Mouse (Mus musculus): Measurements from ENCODE around the gene Bcl7c. TPM values are rescaled to one million over a fixed set of nuclear protein-coding genes. Genes with fewer than 3 reads are reported as not detected.
"Not testable (repeated sequence)": the region's sequence is repeated elsewhere in the genome, so short reads cannot be mapped to it uniquely, and the experiment has no call there.

Gene Bcl7c
- polyA plus RNA-seq, 1 experiment from 2014 or later: 41.1 TPM

DNA sequence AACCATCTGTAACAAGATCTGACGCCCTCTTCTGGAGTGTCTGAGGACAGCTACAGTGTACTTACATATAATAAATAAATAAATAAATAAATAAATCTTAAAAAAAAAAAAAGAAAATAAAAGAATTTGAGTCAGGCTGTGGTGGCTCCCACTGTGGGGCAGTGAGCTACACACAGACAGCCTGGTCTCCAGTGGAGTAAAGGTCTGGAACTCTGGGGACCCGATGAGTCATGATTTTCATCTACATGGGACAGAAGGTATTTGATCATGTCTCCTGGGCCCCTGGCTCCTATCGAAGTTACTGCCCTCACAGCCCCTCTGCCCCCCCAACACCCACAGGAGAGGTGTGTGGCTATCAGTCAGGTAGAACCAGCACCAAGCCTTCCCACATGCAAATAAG, 57.1 kb downstream of the Bcl7c start:
- no peaks in the 10 kb centered on the region for H3K36me3 ChIP-seq (ENCODE audit: control insufficient read depth, insufficient read depth, low read length)
- H3K4me3 ChIP-seq (ENCODE audit: control insufficient read depth in 1 of 2, insufficient read depth in 1 of 2, low read depth in 1 of 2, low read length in 2 of 2): peak overlapping the region in 1 of 2 experiments; percentile 15; a peak in 2 of 4 replicates
- H3K27me3 ChIP-seq (ENCODE audit: control insufficient read depth, insufficient read depth, low read length): no peaks in the 10 kb centered on the region
- peak overlapping the region; percentile 65 for H3K4me2 ChIP-seq (ENCODE audit: low read length)
- no peak overlapping the region for H3K27ac ChIP-seq (replicated peaks in 1 of 2; ENCODE audit: control insufficient read depth in 1 of 2, insufficient read depth in 1 of 2, low read depth in 2 of 2, low read length in 2 of 2)
- no peaks in the 10 kb centered on the region for H3K9me3 ChIP-seq (ENCODE audit: control insufficient read depth, low read length)
- H3K9ac ChIP-seq (ENCODE audit: low read length): peak overlapping the region; percentile 51; the same call in 1 of the 2 replicates
- no peaks in the 10 kb centered on the region; a peak in 1 of 4 replicates for H3K4me1 ChIP-seq (ENCODE audit: control insufficient read depth in 2 of 2, insufficient read depth in 2 of 2, low read length in 2 of 2)
- no peak for ATAC-seq (ENCODE audit: insufficient number of reproducible peaks, insufficient read depth, low FRiP score, low read depth)
- WGBS: 65% methylated on average over 2 of the region's 3 CpGs

DNA sequence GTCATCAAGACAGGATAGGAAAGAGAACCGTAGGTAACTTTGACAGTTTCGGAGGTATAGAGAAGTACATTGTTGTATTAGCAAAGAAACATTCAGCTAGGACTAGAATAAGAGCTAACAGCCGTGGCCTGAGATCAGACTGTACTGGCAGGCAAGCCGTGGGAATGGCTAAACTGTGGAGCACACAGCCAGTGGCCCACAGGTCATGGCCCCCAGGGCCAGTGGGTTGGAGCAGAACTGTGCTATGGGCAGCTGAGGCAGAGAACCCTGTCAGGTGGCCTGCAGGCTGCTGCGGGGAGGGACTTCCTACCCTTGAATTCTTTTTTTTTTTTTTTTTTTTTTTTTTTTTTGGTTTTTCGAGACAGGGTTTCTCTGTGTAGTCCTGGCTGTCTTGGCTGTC, 59.5 kb downstream of the Bcl7c start:
- 83% methylated on average over 6 of the region's 6 CpGs for WGBS
- H3K27me3 ChIP-seq (ENCODE audit: control insufficient read depth, insufficient read depth, low read length): no peaks in the 10 kb centered on the region
- no peak overlapping the region for H3K27ac ChIP-seq (replicated peaks in 1 of 2; ENCODE audit: control insufficient read depth in 1 of 2, insufficient read depth in 1 of 2, low read depth in 2 of 2, low read length in 2 of 2)
- no peak overlapping the region for H3K4me2 ChIP-seq (ENCODE audit: low read length)
- H3K4me1 ChIP-seq (ENCODE audit: control insufficient read depth in 2 of 2, insufficient read depth in 2 of 2, low read length in 2 of 2): no peaks in the 10 kb centered on the region; a peak in 1 of 4 replicates
- no peak overlapping the region for H3K4me3 ChIP-seq (ENCODE audit: control insufficient read depth in 1 of 2, insufficient read depth in 1 of 2, low read depth in 1 of 2, low read length in 2 of 2)
- no peak overlapping the region for H3K9ac ChIP-seq (ENCODE audit: low read length)
- ATAC-seq (ENCODE audit: insufficient number of reproducible peaks, insufficient read depth, low FRiP score, low read depth): no peak
- no peaks in the 10 kb centered on the region for H3K36me3 ChIP-seq (ENCODE audit: control insufficient read depth, insufficient read depth, low read length)
- no peaks in the 10 kb centered on the region for H3K9me3 ChIP-seq (ENCODE audit: control insufficient read depth, low read length)

DNA sequence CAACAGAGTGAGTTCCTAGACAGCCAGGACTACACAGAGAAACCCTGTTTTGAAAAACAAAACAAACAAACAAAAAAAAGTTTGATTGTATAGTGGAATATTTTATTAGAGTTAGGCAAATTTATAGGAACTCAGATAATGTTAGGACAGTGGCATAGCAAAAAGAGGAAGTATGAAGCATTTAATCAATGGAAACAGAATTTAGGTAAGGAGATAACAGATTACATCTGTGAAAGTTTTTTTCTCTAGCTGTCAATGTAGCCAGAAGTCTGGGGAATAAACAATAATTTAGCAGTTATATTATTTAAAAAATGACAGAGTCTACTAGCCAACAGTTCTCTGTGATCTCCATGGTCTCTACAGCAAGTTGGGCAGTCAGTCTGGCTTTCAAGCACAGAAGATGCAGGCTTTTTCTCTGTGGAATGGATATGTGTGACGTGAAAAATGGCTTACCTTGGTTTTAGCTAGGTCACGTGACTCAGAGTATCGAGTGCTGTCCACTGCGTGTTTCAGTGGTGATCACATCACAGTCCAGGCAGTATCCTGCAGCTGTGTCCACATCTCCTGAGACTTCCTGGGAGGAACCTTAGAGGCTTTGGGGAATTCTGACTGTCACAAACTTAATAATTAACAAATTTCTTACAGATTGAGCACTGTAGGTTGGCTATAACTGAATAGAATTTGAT, 60.1 kb downstream of the Bcl7c start:
- WGBS: 69% methylated on average over 4 of the region's 4 CpGs

DNA sequence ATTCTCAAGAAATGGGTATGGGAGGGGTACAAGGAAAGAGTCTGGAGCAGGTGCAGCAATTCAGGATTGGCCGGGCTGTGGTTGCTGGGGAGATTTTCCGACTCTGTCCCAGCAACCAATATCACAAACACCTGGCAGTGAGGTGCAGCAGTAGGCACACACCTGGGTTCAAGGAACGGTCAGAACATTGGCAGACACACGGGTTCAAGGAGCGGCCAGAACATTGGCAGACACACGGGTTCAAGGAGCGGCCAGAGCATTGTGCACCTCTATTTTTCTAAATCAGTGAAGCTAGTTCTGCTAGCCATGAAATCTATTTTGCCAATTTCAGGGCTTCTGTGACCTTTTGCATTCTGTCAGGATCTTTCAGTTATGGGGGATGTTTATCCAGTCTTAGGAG, 61.2 kb downstream of the Bcl7c start:
- not testable (repeated sequence) for H3K9ac ChIP-seq (ENCODE audit: low read length); H3K4me1 ChIP-seq (ENCODE audit: control insufficient read depth in 2 of 2, insufficient read depth in 2 of 2, low read length in 2 of 2); H3K27ac ChIP-seq (replicated peaks in 1 of 2; ENCODE audit: control insufficient read depth in 1 of 2, insufficient read depth in 1 of 2, low read depth in 2 of 2, low read length in 2 of 2); H3K4me3 ChIP-seq (ENCODE audit: control insufficient read depth in 1 of 2, insufficient read depth in 1 of 2, low read depth in 1 of 2, low read length in 2 of 2); ATAC-seq (ENCODE audit: insufficient number of reproducible peaks, insufficient read depth, low FRiP score, low read depth); H3K9me3 ChIP-seq (ENCODE audit: control insufficient read depth, low read length); H3K4me2 ChIP-seq (ENCODE audit: low read length); H3K36me3 ChIP-seq (ENCODE audit: control insufficient read depth, insufficient read depth, low read length); H3K27me3 ChIP-seq (ENCODE audit: control insufficient read depth, insufficient read depth, low read length)
- 85% methylated on average over 7 of the region's 7 CpGs for WGBS

More for the DNA sequence above, 60.1 kb downstream of the Bcl7c start:
- no peak overlapping the region for H3K9ac ChIP-seq (ENCODE audit: low read length)
- no peaks in the 10 kb centered on the region for H3K9me3 ChIP-seq (ENCODE audit: control insufficient read depth, low read length)
- H3K4me3 ChIP-seq (ENCODE audit: control insufficient read depth in 1 of 2, insufficient read depth in 1 of 2, low read depth in 1 of 2, low read length in 2 of 2): no peak overlapping the region
- no peak overlapping the region for H3K4me2 ChIP-seq (ENCODE audit: low read length)
- ATAC-seq (ENCODE audit: insufficient number of reproducible peaks, insufficient read depth, low FRiP score, low read depth): no peak
- H3K27ac ChIP-seq (replicated peaks in 1 of 2; ENCODE audit: control insufficient read depth in 1 of 2, insufficient read depth in 1 of 2, low read depth in 2 of 2, low read length in 2 of 2): no peak overlapping the region
- no peaks in the 10 kb centered on the region for H3K27me3 ChIP-seq (ENCODE audit: control insufficient read depth, insufficient read depth, low read length)
- no peaks in the 10 kb centered on the region for H3K36me3 ChIP-seq (ENCODE audit: control insufficient read depth, insufficient read depth, low read length)
- no peaks in the 10 kb centered on the region; a peak in 1 of 4 replicates for H3K4me1 ChIP-seq (ENCODE audit: control insufficient read depth in 2 of 2, insufficient read depth in 2 of 2, low read length in 2 of 2)

DNA sequence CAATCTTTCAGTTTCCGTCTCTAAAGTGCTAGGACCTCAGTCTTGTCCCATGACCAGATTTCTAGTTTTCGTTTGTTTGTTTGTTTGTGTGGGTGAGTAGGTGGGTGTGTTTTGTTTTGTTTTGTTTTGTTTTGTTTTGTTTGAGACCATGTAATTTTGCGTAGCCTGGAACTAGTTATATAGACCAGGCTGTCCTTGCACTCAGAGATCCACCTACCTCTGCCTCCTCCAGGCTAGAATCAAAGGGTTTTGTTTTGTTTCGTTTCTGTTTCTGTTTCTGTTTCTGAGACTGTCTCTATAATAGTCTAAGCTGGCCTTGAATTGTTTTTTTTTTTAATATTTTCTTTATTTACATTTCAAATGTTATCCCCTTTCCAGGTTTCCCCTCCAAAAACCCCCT, 62.4 kb downstream of the Bcl7c start:
- no peak overlapping the region for H3K9ac ChIP-seq (ENCODE audit: low read length)
- H3K9me3 ChIP-seq (ENCODE audit: control insufficient read depth, low read length): no peaks in the 10 kb centered on the region
- no peaks in the 10 kb centered on the region for H3K4me1 ChIP-seq (ENCODE audit: control insufficient read depth in 2 of 2, insufficient read depth in 2 of 2, low read length in 2 of 2)
- no peak overlapping the region for H3K4me3 ChIP-seq (ENCODE audit: control insufficient read depth in 1 of 2, insufficient read depth in 1 of 2, low read depth in 1 of 2, low read length in 2 of 2)
- no peaks in the 10 kb centered on the region for H3K36me3 ChIP-seq (ENCODE audit: control insufficient read depth, insufficient read depth, low read length)
- no peaks in the 10 kb centered on the region for H3K27me3 ChIP-seq (ENCODE audit: control insufficient read depth, insufficient read depth, low read length)
- no peak overlapping the region for H3K27ac ChIP-seq (replicated peaks in 1 of 2; ENCODE audit: control insufficient read depth in 1 of 2, insufficient read depth in 1 of 2, low read depth in 2 of 2, low read length in 2 of 2)
- H3K4me2 ChIP-seq (ENCODE audit: low read length): no peak overlapping the region
- ATAC-seq (ENCODE audit: insufficient number of reproducible peaks, insufficient read depth, low FRiP score, low read depth): no peak
- WGBS: 73% methylated on average over 4 of the region's 4 CpGs

DNA sequence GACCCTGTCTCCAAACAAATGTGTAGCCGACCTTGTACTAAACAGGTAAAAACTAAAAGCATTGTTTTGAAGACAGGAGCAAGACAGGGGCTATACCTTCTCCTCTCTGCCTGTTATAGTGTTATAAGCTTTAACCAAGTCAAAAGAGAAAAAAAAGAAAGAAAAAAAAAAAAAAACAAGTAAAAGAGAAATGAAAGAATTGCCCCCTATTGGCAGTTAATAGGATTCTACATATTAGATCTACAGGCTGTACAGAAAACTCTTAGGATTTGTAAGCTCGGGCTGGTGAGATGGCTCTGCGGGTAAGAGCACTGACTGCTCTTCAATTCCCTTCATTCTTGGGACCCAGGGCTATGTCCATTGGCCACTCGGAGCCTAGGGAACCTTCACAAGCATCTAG, 66.5 kb downstream of the Bcl7c start:
- WGBS: 78% methylated on average over 4 of the region's 4 CpGs
- Histone ChIP-seq H3K4me2 (ENCODE audit: low read length) (no peak overlapping the region), H3K9me3 (ENCODE audit: control insufficient read depth, low read length) (no peaks in the 10 kb centered on the region), H3K36me3 (ENCODE audit: control insufficient read depth, insufficient read depth, low read length) (no peaks in the 10 kb centered on the region), H3K4me3 (ENCODE audit: control insufficient read depth in 1 of 2, insufficient read depth in 1 of 2, low read depth in 1 of 2, low read length in 2 of 2) (no peak overlapping the region), H3K27ac (replicated peaks in 1 of 2; ENCODE audit: control insufficient read depth in 1 of 2, insufficient read depth in 1 of 2, low read depth in 2 of 2, low read length in 2 of 2) (no peak overlapping the region), H3K27me3 (ENCODE audit: control insufficient read depth, insufficient read depth, low read length) (no peaks in the 10 kb centered on the region), H3K4me1 (ENCODE audit: control insufficient read depth in 2 of 2, insufficient read depth in 2 of 2, low read length in 2 of 2) (peaks cover 0 to 3% of the 10 kb centered on the region in 2 experiments; a peak in 2 of 4 replicates), H3K9ac (ENCODE audit: low read length) (no peak overlapping the region)
- ATAC-seq (ENCODE audit: insufficient number of reproducible peaks, insufficient read depth, low FRiP score, low read depth): no peak

DNA sequence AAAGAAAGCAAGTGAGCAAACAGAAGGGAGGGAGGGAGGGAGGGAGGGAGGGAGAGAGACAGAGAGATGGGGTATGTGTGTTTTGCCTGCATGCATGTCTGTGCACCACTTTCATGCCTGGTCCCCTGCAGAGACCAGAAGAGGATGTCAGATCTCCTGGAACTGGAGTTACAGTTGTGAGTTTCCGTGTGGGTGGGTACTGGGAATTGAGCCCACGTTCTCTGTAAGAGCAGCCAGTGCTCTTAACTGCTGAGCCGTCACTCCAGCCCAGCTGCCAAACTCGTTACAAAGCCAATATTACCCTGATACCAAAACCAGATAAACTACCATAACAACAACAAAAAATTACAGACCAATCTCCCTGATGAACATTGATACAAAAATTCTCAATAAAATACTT, 67.5 kb downstream of the Bcl7c start:
- no peak overlapping the region for H3K4me3 ChIP-seq (ENCODE audit: control insufficient read depth in 1 of 2, insufficient read depth in 1 of 2, low read depth in 1 of 2, low read length in 2 of 2)
- no peak overlapping the region for H3K9ac ChIP-seq (ENCODE audit: low read length)
- no peak for ATAC-seq (ENCODE audit: insufficient number of reproducible peaks, insufficient read depth, low FRiP score, low read depth)
- peaks cover 0 to 3% of the 10 kb centered on the region in 2 experiments; a peak in 2 of 4 replicates for H3K4me1 ChIP-seq (ENCODE audit: control insufficient read depth in 2 of 2, insufficient read depth in 2 of 2, low read length in 2 of 2)
- H3K27ac ChIP-seq (replicated peaks in 1 of 2; ENCODE audit: control insufficient read depth in 1 of 2, insufficient read depth in 1 of 2, low read depth in 2 of 2, low read length in 2 of 2): no peak overlapping the region
- no peaks in the 10 kb centered on the region for H3K36me3 ChIP-seq (ENCODE audit: control insufficient read depth, insufficient read depth, low read length)
- H3K27me3 ChIP-seq (ENCODE audit: control insufficient read depth, insufficient read depth, low read length): no peaks in the 10 kb centered on the region
- H3K4me2 ChIP-seq (ENCODE audit: low read length): no peak overlapping the region
- H3K9me3 ChIP-seq (ENCODE audit: control insufficient read depth, low read length): no peaks in the 10 kb centered on the region
- WGBS: 37% methylated on average over 4 of the region's 4 CpGs

DNA sequence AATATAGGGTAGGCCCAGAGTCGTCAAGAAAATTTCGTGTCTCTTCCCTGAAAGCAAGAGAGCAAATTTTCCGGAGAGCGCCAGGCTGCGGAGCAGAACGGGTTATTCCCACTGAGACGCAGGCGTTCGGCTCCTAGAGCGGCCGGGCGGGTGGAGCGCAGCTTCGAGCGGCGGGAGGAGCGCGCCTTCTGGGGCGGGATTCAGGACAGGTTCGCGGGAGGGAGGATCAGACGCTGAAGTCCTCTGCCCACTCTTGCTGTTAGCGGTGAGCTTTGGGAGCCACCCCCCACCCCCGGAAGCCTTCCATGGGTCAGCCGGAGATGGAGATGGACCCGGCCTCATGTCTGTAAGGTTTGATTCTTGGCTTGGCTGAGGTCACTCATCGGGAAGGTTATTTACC, 71.8 kb downstream of the Bcl7c start:
- Histone ChIP-seq H3K36me3 (ENCODE audit: control insufficient read depth, insufficient read depth, low read length) (no peaks in the 10 kb centered on the region), H3K4me3 (ENCODE audit: control insufficient read depth in 1 of 2, insufficient read depth in 1 of 2, low read depth in 1 of 2, low read length in 2 of 2) (peak overlapping the region; percentile 57 to 69), H3K4me2 (ENCODE audit: low read length) (peak overlapping the region; percentile 84), H3K27me3 (ENCODE audit: control insufficient read depth, insufficient read depth, low read length) (no peaks in the 10 kb centered on the region), H3K27ac (replicated peaks in 1 of 2; ENCODE audit: control insufficient read depth in 1 of 2, insufficient read depth in 1 of 2, low read depth in 2 of 2, low read length in 2 of 2) (no peak overlapping the region; a peak in 1 of 4 replicates), H3K9ac (ENCODE audit: low read length) (peak overlapping the region; percentile 77), H3K9me3 (ENCODE audit: control insufficient read depth, low read length) (no peaks in the 10 kb centered on the region), H3K4me1 (ENCODE audit: control insufficient read depth in 2 of 2, insufficient read depth in 2 of 2, low read length in 2 of 2) (peaks cover 0 to 3% of the 10 kb centered on the region in 2 experiments; a peak in 2 of 4 replicates)
- under 1% methylated on average over 27 of the region's 27 CpGs for WGBS
- ATAC-seq (ENCODE audit: insufficient number of reproducible peaks, insufficient read depth, low FRiP score, low read depth): peak; percentile 77

Measured in heart, embryonic 14.5 days (tissue).